Mouse (Mus musculus): Measurements from ENCODE around the gene Ace.

GRCm38 (mm10) chr11:106012711-106013110 is 45.0 kb downstream of the Ace start:
- no peak for TF ChIP-seq CTCF (IDR thresholded peaks at IDR 0.05; ENCODE audit: low read depth, low read length)
- no peak for TF ChIP-seq POLR2A (IDR thresholded peaks at IDR 0.05; ENCODE audit: insufficient read depth, low read length)
- TF ChIP-seq EP300 (IDR thresholded peaks at IDR 0.05; ENCODE audit: insufficient read depth, low read depth, low read length) = no peak
